Mouse (Mus musculus) lung, adult 2 months (tissue): ENCODE data around the gene Prmt9.
A peak's percentile ranks its signal among the peaks of the same experiment; 100 is the strongest.

Experiments used
- CTCF ChIP-seq: fragments of 200-500 bp; IDR thresholded peaks from 2 replicates; pipeline ENCODE4 v1.5.1; 2011; ENCODE audit warnings: mild to moderate bottlenecking, low read length, control low read depth; ENCODE audit not compliant: insufficient read depth
- POLR2A ChIP-seq: fragments of 200-500 bp; IDR thresholded peaks from 2 replicates; pipeline ENCODE4 v1.6.1; 2011; ENCODE audit warnings: low read depth, mild to moderate bottlenecking, control low read depth, low read length, borderline replicate concordance; ENCODE audit errors: extremely low read depth

DNA sequence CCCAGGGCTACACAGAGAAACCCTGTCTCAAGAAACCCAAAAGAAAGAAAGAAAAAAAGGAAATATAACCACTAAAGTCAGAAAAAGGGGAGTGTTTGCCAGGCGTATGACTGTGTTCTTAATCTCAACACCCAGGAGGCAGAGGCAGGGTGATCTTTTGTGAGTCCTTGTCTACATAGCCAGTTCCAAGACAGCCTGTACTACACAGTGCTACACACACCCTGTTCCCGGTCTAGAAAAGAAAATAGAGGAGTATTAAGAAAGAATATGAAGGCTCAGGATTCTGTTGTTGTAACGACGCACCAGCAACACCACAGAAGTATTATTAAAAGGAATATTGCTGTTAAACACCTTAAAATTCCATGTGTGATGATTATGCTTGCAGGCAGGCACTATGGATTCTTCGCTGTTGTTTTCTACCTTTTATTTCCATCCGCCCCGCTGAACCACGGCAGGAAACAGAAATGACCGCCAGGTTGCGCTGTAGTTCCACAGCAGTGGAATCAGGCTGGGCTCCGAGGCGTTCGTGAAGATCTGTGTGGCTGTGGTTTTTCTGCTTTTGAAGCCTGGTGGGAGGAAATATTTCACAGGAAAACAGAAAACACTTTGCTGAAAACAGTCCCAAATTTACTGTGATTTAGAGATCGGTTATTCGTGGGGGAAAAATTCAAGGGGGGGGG, 80.8 kb downstream of the Prmt9 start:
- TF ChIP-seq CTCF, result peak; percentile 94
- TF ChIP-seq POLR2A, result no peak
